Mouse (Mus musculus): ENCODE measurements around the gene Rif1.
A peak's percentile ranks its signal among the peaks of the same experiment; 100 is the strongest.

The Rif1 gene

GRCm38 (mm10) chr2:52072491-52073140 is at the start of gene Rif1:
Gene Rif1 (plus strand): TSS chr2:52072832.
- peak; percentile 86 for DNase-seq

GRCm38 (mm10) chr2:52027061-52027460 is 45.6 kb upstream of the Rif1 start:
- DNase-seq = no peak

DNA sequence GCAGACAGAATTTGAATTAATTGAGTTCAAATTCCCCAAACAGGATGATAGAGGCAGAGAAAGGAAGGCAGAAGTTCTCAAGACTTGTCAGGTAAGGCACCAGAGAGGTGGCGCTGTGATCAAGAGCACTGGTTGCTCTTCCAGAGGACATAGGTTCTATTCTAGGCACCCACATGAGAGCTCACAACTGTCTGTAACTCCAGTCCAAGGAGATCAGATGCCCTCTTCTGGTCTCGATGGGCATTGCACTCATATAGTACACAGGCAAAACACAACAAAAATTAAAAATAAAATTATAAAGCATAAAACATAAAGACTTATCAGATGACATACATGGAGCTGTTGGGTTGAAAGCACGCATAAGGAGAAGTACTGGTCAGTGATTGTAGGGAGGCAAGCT is 43.2 kb upstream of the Rif1 start:
- DNase-seq = no peak

- DNase-seq = no peak
These were observed 41.1 kb upstream of the Rif1 start for GRCm38 (mm10) chr2:52031491-52031890.

- peak; percentile 2 for DNase-seq
These were observed 38.0 kb upstream of the Rif1 start for GRCm38 (mm10) chr2:52034601-52035000.

GRCm38 (mm10) chr2:52035144-52035543 is 37.5 kb upstream of the Rif1 start:
- peak; percentile 4 for DNase-seq

DNA sequence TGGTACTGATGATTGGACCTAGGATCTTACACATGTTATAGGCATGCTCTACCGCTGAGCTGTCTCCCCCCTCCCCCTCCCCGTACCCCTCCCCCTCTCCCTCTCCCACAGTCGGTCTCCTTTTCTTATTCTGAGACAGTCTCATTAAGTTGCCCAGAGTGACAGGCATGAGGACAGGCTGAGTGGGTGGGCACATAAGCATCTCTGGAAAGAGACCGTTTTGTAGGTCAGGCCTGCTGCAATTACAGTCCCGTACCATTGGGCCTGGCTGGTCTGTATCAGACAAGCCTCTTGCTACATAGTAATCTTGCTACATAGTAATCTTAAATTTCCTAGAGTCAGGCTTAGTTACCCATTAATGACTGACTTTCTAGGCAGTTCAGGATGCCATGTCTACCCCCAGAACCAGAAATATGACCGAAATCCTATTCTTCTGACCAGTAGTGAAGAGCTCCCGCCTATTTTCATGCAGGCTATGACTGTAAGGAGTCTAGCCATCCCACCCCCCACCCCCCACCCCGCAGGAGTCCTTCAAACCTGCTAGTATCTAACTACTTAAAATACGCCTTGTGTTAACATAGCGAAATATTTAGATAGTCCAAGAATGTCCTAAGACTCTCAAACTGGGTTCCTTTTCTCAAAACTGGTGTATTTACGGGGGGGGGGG is 35.6 kb upstream of the Rif1 start:
- DNase-seq = no peak

DNA sequence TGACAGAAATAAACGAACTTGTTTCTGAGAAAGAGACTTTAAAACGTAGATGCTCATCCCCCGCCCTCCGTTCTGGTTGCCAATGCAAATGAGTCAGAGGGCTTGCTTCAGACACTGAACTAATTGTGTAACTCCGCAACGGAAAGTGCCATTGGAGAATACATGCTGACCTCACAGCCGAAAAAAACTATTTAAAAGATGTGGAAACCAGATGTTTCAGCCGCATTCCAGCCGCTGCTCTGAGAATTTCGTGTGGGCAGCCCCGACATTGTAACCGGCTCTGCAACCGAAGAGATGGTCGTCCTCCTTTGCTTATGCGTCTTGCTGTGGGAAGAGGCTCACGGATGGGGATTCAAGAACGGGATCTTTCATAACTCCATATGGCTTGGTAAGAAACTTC is 34.8 kb upstream of the Rif1 start, which contains the start of gene Tnfaip6:
TSS of gene Tnfaip6 (plus strand) at position 128 of the 400 bp plus-strand sequence.
- peak; percentile 53 for DNase-seq

DNA sequence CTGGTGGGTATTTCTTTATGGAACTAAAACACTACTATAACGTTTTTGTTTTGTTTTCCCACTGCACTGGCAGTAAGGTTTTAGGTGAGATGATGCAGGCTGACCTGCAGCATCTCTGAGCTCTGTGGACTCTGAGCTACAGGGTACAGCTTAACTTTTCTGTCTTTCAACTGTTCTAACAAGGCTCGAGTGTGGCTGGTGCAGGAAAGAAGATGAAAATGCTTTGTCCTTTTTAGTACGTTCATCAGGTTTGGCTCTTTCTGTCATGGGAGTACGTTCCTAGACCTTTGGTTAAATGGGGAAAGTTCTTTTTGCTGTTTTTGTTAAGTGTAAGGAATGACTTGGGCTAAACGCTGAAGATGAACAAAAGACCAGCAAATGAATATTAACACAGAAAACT is 34.1 kb upstream of the Rif1 start:
- no peak for DNase-seq

DNA sequence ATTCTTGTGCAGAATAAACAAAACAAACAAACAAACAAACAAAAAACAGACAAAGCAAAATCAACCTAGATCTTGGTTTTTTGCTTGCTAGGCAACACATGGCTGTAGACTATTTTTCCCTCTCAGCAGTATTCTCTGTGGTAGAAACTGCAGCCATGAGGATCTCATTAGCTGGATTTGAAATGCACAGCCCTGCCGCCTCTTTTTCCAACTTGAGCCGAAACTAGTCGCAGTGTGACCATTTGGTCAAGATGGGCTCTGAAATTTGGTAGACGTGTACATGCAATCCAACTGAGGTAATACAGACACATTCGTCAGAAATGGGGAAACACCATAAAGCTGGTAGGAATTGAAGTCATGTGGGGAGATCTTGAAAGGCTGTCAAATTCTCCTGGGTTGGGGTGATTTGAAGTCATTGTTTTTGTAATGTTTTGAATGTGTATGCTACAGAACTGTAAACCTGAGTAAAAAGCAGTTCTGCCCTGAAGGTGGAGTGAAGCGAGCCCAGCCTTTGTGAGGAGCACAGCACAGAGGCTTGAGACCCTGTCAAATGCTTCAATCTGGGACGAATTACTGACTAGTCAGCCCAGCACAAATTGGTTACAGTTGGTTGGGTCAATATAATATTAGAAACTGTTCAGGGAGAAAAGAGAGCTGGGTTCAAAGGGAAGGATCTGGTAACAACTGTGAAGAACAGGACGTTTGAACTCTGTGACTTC is 33.4 kb upstream of the Rif1 start:
- no peak for DNase-seq

DNA sequence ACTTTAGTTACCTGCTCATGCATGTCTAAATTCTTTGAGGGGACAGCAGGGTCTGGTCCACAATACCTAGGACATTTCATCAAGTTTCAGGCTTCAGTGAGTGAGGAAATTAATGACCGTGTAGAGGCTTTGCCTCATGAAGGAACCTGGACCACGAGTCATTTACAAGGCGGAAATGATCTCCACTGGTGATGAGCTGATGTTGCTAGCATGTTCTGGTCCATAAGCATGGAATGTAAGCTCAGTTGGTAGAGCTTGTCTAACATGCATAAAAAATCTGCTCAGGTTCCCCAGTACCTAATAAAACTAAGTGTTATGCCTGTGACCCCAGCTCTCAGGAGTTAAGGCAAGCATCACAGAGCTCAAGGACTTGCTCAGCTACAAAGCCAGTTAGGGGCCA is 30.5 kb upstream of the Rif1 start:
- no peak for DNase-seq

GRCm38 (mm10) chr2:52042714-52043113 is 29.9 kb upstream of the Rif1 start:
- peak; percentile 21 for DNase-seq

DNA sequence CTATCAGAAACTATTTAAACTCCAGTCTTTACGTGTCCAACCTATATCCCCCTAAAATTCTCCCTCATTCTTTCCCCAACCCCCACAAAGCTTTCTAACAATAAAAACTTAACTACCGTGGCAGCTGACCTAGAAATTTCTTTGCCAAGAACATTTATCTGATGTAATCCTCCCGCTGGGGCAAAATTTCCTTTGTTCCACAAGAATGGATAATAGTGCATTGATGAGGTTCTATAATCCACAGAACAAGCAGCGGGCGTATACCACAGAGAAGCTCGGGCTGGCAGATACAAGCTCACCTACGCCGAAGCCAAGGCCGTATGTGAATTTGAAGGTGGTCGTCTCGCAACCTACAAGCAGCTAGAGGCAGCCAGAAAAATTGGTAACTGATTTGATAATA is 29.1 kb upstream of the Rif1 start:
- DNase-seq = peak; percentile 6

- no peak for DNase-seq
These were observed 26.6 kb upstream of the Rif1 start for GRCm38 (mm10) chr2:52046032-52046431.

DNA sequence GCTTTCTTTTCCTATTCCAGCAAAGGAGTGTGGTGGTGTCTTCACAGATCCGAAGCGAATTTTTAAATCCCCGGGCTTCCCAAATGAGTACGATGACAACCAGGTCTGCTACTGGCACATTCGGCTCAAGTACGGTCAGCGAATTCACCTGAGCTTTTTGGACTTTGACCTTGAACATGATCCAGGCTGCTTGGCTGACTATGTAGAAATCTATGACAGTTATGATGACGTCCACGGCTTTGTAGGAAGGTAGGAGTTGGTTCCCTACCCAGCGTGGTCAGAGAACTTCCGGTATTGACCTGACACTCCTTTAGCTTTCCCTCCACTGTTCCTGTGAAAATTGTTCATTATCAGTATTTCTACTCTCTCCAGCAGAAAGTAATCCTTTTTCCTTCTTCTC is 21.8 kb upstream of the Rif1 start:
- no peak for DNase-seq

GRCm38 (mm10) chr2:52052335-52052734 is 20.3 kb upstream of the Rif1 start:
- no peak for DNase-seq

DNA sequence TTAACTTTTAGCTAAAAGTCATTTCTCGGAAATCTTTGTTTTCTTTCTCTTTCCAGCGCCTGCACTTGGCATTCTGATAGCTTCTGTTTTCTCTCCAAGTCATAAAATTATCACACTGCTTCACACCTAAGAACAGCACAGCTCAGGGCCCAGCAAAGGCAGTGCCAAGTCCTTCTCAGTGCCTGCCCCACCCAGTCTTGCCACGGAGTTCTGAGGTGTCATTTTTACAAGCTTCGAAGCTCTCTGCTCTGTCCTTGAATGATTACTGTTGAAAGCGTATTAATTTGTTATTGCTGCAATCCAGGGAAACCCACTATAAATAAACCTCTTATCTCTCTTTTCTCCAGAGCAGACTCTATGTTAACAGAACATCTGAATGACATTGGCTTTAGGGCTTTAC is 19.1 kb upstream of the Rif1 start:
- no peak for DNase-seq

GRCm38 (mm10) chr2:52055616-52056015 is 17.0 kb upstream of the Rif1 start:
- no peak for DNase-seq

DNA sequence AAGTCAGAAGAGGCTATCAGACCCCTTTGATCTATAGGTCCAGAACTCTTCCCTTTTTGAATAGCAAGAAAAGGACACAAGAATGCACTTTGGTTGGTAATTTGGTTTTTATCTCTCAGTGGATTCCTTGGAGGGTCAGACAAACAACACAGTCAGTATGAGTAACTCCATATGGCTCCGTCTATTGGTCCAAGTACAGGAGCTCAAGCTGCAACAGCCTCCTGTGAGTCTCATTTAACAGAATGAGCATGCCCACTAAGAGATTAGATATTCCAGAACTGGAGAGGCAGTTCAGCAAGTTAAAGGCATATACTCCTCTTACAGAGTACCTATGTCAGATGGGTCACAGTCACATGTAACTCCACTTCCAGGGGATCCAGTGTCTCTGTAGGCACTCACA is 15.5 kb upstream of the Rif1 start:
- no peak for DNase-seq

- DNase-seq = no peak
These were observed 15.0 kb upstream of the Rif1 start for GRCm38 (mm10) chr2:52057681-52058080.

GRCm38 (mm10) chr2:52068641-52069040 is 4.0 kb upstream of the Rif1 start:
- no peak for DNase-seq

DNA sequence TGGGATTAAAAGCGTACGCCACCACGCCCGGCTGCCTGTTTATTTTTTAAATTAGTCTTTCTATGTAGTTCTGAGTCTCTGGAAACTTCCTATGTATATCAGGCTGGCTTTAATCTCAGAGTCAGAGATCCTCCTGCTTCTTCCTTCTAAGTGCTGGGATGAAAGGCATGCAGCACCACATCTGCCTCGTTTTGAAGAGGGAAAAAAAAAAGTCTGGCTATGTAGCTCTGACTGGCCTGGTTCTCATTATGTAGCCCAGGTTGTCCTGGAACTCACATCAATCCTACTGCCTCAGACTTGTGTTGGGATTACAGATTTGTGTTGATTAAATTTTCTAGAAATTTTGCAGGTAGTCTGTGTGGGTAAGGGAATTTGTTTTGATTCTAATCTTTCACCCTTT is 1.8 kb upstream of the Rif1 start:
- no peak for DNase-seq

DNA sequence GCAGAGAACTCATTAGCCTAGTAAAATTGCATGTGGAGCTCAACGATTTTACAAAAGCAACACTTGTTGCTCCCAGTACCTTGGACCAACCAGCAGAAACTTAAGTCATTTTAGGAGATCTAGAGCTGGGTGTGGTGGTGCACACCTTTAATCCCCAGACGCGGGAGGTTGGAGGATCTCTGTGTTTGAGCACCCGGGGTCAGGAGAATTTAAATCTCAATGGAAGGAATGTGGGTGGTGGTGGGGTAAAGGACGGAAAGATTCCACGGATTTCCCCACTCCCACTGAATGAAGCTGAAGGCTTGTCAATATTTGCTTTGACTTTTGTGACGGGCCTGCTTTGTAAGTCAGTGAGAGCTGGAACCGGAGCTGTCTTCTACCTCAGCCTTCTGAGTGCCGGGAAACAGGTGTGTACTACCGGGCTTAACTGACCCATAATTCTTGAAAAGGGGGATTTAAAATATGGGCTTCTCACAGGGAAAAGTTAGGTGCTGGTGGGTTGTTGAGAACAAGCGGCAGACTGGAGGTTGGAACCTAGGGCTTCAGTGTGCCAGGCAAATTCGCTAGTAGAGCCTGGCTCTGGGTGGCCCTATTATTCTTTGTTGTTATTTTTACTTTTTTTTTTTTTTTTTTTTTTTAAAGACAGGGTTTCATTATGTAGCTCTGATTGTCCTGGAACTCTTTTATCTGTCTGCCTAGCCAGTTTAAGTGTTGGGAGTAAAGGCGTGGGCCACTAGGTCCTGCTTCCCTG is 1.2 kb upstream of the Rif1 start:
- no peak for DNase-seq
